Mouse (Mus musculus): ENCODE measurements around the gene Havcr2. TPM values are rescaled to one million over a fixed set of nuclear protein-coding genes. Genes with fewer than 3 reads are reported as not detected.

Gene Havcr2
- 3.5 TPM for polyA plus RNA-seq (2012; fragmentation: generic; extraction: Trizol)
- long read RNA-seq, experiment 1, transcript Havcr2-201 (7 exons, 2,721 nt): major isoform, 5 of 8 reads
- long read RNA-seq, experiment 1, partial matches to known transcripts: 0 of 8 reads
- long read RNA-seq, experiment 1, other reads (novel, unspliced or antisense): 3 of 8 reads
- long read RNA-seq, experiment 2, transcript Havcr2-201 (7 exons, 2,721 nt): major isoform, 37 of 51 reads
- long read RNA-seq, experiment 2, partial matches to known transcripts: 1 of 51 reads
- long read RNA-seq, experiment 2, other reads (novel, unspliced or antisense): 13 of 51 reads

DNA sequence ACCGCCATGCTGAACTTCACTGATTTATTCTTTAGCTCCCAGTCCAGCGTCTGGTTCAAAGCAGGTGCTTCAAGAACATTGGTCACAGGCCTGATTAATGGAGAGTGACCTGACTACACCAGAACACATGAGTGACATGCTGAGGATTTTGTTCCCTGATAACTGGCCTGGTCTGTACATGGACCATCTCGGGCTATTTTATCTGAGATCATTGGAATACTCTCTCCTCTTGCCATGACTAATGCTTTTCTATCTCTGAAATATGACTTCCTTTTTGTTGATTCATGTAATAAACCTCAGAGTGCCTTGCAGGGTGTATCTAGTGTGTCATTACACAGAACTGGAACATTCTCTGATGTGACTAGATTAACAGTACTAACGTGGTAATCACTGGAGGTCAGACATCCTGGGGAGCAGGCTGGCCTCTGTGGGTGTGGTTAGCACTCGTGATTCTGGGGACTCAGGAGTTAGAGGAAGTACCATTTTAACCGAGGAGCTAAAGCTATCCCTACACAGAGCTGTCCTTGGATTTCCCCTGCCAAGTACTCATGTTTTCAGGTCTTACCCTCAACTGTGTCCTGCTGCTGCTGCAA lies at the start of gene Havcr2:
Havcr2 (plus strand) TSS at position 483 of the 593 bp plus-strand sequence.
- Histone ChIP-seq H3K27me3 (ENCODE audit: control insufficient read depth, insufficient read depth, insufficient read length) (no peaks in the 10 kb centered on the region), H3ac (ENCODE audit: control insufficient read depth, insufficient read length, low read depth) (no peak within 1 kb of the TSS), H3K4me3 (ENCODE audit: insufficient read depth, poor library complexity, severe bottlenecking) (no peak within 1 kb of the TSS), H3K79me2 (ENCODE audit: control insufficient read depth, insufficient read depth) (no peaks in the 10 kb centered on the region), H3K36me3 (ENCODE audit: control insufficient read depth, insufficient read depth) (no peaks in the 10 kb centered on the region), H3K79me3 (ENCODE audit: low read depth) (no peaks in the 10 kb centered on the region)
- no peak for TF ChIP-seq MAX (IDR thresholded peaks at IDR 0.05)
- TF ChIP-seq CTCF (IDR thresholded peaks at IDR 0.05; ENCODE audit: control insufficient read depth, insufficient read depth, insufficient read length): no peak
- no peak for TF ChIP-seq MYOG (IDR thresholded peaks at IDR 0.05; ENCODE audit: control insufficient read depth, extremely low read depth, insufficient read length)
- TF ChIP-seq MYOD1 (IDR thresholded peaks at IDR 0.05; ENCODE audit: control insufficient read depth, insufficient read length, low read depth): no peak
- no peak for TF ChIP-seq CEBPB (IDR thresholded peaks at IDR 0.05; ENCODE audit: low read depth)
- no peak for TF ChIP-seq USF1 (IDR thresholded peaks at IDR 0.05; ENCODE audit: low read depth)
- TF ChIP-seq FOSL1 (IDR thresholded peaks at IDR 0.05; ENCODE audit: insufficient read depth, low read length, poor library complexity, severe bottlenecking): no peak

GRCm38 (mm10) chr11:46404986-46405385 lies 49.7 kb upstream of the Havcr2 start:
- TF ChIP-seq MYOD1 (IDR thresholded peaks at IDR 0.05; ENCODE audit: control insufficient read depth, insufficient read length, low read depth) (no peak), MAX (IDR thresholded peaks at IDR 0.05) (no peak), CTCF (IDR thresholded peaks at IDR 0.05; ENCODE audit: control insufficient read depth, insufficient read depth, insufficient read length) (no peak), FOSL1 (IDR thresholded peaks at IDR 0.05; ENCODE audit: insufficient read depth, low read length, poor library complexity, severe bottlenecking) (no peak), USF1 (IDR thresholded peaks at IDR 0.05; ENCODE audit: low read depth) (no peak)
- no peaks in the 10 kb centered on the region for H3K27me3 ChIP-seq (ENCODE audit: control insufficient read depth, insufficient read depth, insufficient read length)
- H3K36me3 ChIP-seq (ENCODE audit: control insufficient read depth, insufficient read depth): no peaks in the 10 kb centered on the region
- no peaks in the 10 kb centered on the region for H3K79me3 ChIP-seq (ENCODE audit: low read depth)
- no peak overlapping the region for H3ac ChIP-seq (ENCODE audit: control insufficient read depth, insufficient read length, low read depth)
- H3K79me2 ChIP-seq (ENCODE audit: control insufficient read depth, insufficient read depth): no peaks in the 10 kb centered on the region
- H3K4me3 ChIP-seq (ENCODE audit: insufficient read depth, poor library complexity, severe bottlenecking): no peak overlapping the region

GRCm38 (mm10) chr11:46406721-46407120 lies 48.0 kb upstream of the Havcr2 start:
- TF ChIP-seq CEBPB (IDR thresholded peaks at IDR 0.05; ENCODE audit: low read depth) (no peak), MYOG (IDR thresholded peaks at IDR 0.05; ENCODE audit: control insufficient read depth, extremely low read depth, insufficient read length) (no peak), USF1 (IDR thresholded peaks at IDR 0.05; ENCODE audit: low read depth) (no peak), MAX (IDR thresholded peaks at IDR 0.05) (no peak), MYOD1 (IDR thresholded peaks at IDR 0.05; ENCODE audit: control insufficient read depth, insufficient read length, low read depth) (no peak), FOSL1 (IDR thresholded peaks at IDR 0.05; ENCODE audit: insufficient read depth, low read length, poor library complexity, severe bottlenecking) (no peak), CTCF (IDR thresholded peaks at IDR 0.05; ENCODE audit: control insufficient read depth, insufficient read depth, insufficient read length) (no peak)
- no peaks in the 10 kb centered on the region for H3K27me3 ChIP-seq (ENCODE audit: control insufficient read depth, insufficient read depth, insufficient read length)
- no peaks in the 10 kb centered on the region for H3K79me3 ChIP-seq (ENCODE audit: low read depth)
- no peak overlapping the region for H3K4me3 ChIP-seq (ENCODE audit: insufficient read depth, poor library complexity, severe bottlenecking)
- H3ac ChIP-seq (ENCODE audit: control insufficient read depth, insufficient read length, low read depth): no peak overlapping the region
- no peaks in the 10 kb centered on the region for H3K79me2 ChIP-seq (ENCODE audit: control insufficient read depth, insufficient read depth)
- H3K36me3 ChIP-seq (ENCODE audit: control insufficient read depth, insufficient read depth): no peaks in the 10 kb centered on the region

DNA sequence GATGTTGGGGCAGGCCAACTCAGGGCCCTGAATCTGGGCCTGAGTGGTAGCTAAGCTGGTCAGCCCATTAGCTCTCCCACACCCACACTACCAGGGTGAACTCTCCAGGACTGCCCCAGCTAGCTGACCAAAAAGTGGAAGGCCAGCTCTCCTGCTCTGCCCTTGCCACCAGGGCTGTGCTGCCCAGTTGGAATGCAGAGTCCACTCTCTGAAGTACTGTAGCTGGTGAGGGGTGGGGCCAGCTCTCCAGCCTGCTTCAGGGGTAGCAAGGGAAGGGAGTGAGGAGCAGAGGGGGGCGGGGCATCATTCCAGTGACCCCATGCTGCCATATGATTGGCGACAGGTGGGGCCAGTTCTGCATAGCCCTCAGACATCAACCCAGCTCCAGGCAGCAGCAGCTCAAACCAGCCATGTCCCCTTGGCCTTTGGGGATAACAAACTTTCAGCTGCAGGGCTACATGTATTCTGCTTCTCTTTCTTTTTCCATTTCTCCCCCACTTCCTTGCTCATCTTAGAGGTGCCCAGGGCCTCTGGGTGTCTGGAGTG lies 44.6 kb upstream of the Havcr2 start:
- Histone ChIP-seq H3K36me3 (ENCODE audit: control insufficient read depth, insufficient read depth) (no peaks in the 10 kb centered on the region), H3ac (ENCODE audit: control insufficient read depth, insufficient read length, low read depth) (no peak overlapping the region), H3K27me3 (ENCODE audit: control insufficient read depth, insufficient read depth, insufficient read length) (no peaks in the 10 kb centered on the region), H3K79me3 (ENCODE audit: low read depth) (no peaks in the 10 kb centered on the region), H3K79me2 (ENCODE audit: control insufficient read depth, insufficient read depth) (no peaks in the 10 kb centered on the region), H3K4me3 (ENCODE audit: insufficient read depth, poor library complexity, severe bottlenecking) (no peak overlapping the region)
- TF ChIP-seq FOSL1 (IDR thresholded peaks at IDR 0.05; ENCODE audit: insufficient read depth, low read length, poor library complexity, severe bottlenecking) (no peak), CEBPB (IDR thresholded peaks at IDR 0.05; ENCODE audit: low read depth) (no peak), MYOG (IDR thresholded peaks at IDR 0.05; ENCODE audit: control insufficient read depth, extremely low read depth, insufficient read length) (no peak), MYOD1 (IDR thresholded peaks at IDR 0.05; ENCODE audit: control insufficient read depth, insufficient read length, low read depth) (no peak), CTCF (IDR thresholded peaks at IDR 0.05; ENCODE audit: control insufficient read depth, insufficient read depth, insufficient read length) (no peak), USF1 (IDR thresholded peaks at IDR 0.05; ENCODE audit: low read depth) (no peak), MAX (IDR thresholded peaks at IDR 0.05) (no peak)

GRCm38 (mm10) chr11:46418438-46418837 lies 36.3 kb upstream of the Havcr2 start:
- Histone ChIP-seq H3K27me3 (ENCODE audit: control insufficient read depth, insufficient read depth, insufficient read length) (no peaks in the 10 kb centered on the region), H3ac (ENCODE audit: control insufficient read depth, insufficient read length, low read depth) (no peak overlapping the region), H3K36me3 (ENCODE audit: control insufficient read depth, insufficient read depth) (no peaks in the 10 kb centered on the region), H3K79me2 (ENCODE audit: control insufficient read depth, insufficient read depth) (no peaks in the 10 kb centered on the region), H3K79me3 (ENCODE audit: low read depth) (no peaks in the 10 kb centered on the region), H3K4me3 (ENCODE audit: insufficient read depth, poor library complexity, severe bottlenecking) (no peak overlapping the region)
- no peak for TF ChIP-seq CEBPB (IDR thresholded peaks at IDR 0.05; ENCODE audit: low read depth)
- TF ChIP-seq USF1 (IDR thresholded peaks at IDR 0.05; ENCODE audit: low read depth): no peak
- TF ChIP-seq FOSL1 (IDR thresholded peaks at IDR 0.05; ENCODE audit: insufficient read depth, low read length, poor library complexity, severe bottlenecking): no peak
- no peak for TF ChIP-seq MYOD1 (IDR thresholded peaks at IDR 0.05; ENCODE audit: control insufficient read depth, insufficient read length, low read depth)
- no peak for TF ChIP-seq MAX (IDR thresholded peaks at IDR 0.05)
- no peak for TF ChIP-seq CTCF (IDR thresholded peaks at IDR 0.05; ENCODE audit: control insufficient read depth, insufficient read depth, insufficient read length)
- TF ChIP-seq MYOG (IDR thresholded peaks at IDR 0.05; ENCODE audit: control insufficient read depth, extremely low read depth, insufficient read length): no peak

Measured in C2C12 (cell line).